Mouse (Mus musculus): ENCODE data around the gene Llph.

DNA sequence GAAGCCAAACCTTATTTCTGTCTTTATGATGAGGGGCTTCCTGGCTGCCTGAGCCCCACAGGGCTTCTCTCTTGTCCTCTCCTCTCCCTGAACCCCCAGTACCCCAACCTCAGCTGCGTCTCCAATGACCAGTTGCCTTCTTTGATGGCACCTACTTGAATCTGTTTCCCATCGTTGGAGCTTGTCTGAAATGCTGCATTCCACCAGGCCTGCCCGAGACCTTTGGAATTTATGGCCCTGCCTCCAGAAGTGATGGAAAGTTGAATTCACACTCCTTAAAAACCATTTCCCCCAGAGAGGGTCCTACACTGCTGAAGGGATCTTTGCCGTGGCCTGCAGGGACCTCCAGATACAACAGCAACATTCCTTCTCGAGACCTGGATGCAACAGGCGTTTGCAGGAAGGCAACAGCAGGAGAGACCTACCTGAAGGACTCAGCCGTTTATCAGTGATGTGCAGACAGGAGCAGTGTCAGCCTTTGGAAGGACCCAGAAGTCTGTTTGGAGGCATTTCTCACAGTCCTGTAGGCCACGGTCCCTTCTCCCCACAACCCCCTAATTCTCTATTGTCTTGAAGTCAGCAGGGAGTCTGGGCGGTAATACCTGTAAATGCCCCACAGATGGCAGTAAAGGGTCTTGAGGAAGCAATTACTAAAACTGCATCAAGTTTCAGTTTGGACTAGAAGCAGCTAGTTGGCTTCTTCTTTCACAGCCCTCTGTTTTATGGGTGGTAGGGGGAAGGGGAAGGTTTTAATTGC lies 20.3 kb downstream of the Llph start:
- TF ChIP-seq POLR2A (IDR thresholded peaks at IDR 0.05; ENCODE audit: insufficient read length, low read depth) (no peak), TCF3 (IDR thresholded peaks at IDR 0.05; ENCODE audit: insufficient read length, low read depth) (no peak), USF1 (IDR thresholded peaks at IDR 0.05; ENCODE audit: low read depth) (no peak), POLR2AphosphoS2 (IDR thresholded peaks at IDR 0.05; ENCODE audit: insufficient read length, low read depth) (no peak), MYOD1 (IDR thresholded peaks at IDR 0.05; ENCODE audit: control insufficient read depth in 1 of 3, insufficient read length in 2 of 3, low read depth in 2 of 3) (no peak), SRF (IDR thresholded peaks at IDR 0.05; ENCODE audit: control insufficient read depth, insufficient read length, low read depth) (no peak)
